Mouse (Mus musculus): ENCODE data around the gene Nr1h2.

The Nr1h2 gene

DNA sequence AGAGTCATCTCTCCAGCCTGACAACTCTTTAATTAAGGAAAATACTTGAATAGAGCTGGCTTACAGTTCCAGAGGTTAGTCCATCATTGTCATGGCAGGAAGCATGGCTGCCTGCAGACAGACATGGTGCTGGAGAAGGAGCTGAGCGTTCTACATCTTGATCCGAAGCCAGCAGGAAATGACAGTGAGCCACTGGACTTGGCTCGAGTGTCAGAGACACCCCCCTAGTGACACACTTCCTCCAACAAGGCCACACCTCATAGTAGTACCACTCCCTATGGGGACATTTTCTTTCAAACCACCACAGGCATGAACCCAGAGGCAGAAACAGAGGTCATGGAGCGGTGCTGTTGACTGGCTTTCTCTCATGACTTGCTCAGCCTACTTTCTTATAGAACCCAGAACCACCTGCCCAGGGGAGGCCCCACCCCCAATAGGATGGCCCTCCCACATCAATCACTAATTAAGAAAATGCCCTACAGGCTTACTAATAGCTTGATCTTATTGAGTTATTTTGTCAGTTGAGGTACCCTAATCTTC is 30.6 kb upstream of the Nr1h2 start:
- no peak for DNase-seq

DNA sequence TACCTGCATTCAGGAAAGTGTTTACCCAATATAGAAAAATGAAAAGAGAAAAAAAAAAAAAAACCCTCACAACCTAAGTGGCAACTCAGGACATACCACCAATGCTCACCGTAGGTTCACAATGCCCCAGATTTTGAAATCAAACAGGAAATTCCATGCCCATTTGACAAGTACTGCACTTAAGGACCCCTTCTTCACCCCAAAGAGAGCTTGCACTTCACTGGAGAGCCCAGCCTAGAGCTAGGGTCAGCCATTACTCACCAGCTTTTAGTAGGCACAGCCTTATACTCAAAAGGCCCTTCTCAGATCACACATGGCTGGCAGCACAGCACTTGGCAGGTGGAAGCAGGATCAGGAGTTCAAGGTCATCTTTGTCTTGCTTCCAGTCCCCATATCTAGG is 29.4 kb upstream of the Nr1h2 start:
- no peak for DNase-seq

DNA sequence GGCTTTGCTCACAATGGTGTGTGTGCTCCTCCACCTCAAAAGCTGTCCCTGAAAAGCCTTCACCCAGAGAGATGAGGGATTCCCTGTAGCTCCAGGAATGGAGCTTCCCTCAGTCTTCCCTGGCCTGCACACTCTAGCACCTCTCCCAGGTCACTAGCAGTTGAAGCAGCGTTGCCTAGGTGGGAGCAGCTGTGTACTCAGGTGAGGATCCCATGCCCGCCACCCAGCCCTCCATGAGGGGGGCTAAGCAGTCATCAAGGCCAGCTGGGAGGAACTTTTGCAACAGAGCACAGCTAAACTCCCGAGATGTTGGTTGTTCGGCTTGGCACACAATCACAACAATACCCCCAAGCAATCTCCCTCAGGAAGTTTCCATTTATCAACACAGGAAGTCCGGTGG is 29.0 kb upstream of the Nr1h2 start:
- no peak for DNase-seq

GRCm38 (mm10) chr7:44581637-44582036 is 27.9 kb upstream of the Nr1h2 start:
- no peak for DNase-seq

DNA sequence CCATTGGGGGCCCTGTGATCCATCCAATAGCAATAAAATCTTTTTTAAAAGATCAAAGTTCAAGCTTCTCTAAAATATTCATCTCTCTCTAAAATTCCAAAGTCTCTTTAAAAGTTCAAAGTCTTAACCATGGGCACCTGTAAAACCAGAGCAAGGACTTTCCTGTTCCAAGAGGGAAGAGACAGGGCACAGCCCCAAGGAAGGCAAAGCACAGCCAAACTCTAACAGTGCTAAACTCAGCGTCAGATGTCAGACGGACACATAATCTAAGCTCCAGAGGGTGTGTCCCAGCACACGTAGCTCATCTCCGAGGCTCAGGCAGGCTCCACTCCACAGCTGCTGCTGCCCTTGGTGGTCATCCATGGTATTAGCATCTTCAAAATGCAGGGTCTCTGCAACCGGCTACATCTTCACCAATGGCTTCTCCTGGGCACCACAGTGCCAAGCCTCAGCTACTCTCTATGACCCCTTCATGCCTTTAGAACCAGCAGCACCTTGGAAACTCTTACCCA is 22.6 kb upstream of the Nr1h2 start:
- DNase-seq = no peak

DNA sequence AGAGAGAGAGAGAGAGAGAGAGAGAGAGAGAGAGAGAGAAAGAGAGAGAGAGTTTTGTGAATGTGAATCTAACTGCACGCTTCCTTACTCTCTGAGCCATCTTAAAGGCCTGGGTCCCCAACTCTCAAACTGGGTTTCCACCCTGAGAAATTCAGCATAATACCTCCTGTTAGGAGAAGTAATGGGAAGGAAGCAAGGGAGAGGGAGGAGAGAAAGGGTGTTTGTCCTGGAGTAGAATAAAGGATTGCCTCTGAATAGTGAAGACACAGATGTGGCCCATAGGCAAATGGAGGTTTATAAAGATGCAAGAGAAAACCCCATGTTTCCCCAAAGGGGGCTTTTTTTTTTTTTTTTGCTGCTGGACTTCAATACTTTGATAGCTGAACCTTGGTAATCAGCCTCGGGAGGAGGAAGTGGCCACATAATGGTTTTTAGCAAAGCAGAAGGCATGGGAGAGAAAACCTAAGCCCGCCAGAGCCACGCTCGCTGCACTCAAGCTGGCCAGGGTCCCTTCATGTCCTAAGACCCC is 19.3 kb upstream of the Nr1h2 start:
- DNase-seq = no peak

DNA sequence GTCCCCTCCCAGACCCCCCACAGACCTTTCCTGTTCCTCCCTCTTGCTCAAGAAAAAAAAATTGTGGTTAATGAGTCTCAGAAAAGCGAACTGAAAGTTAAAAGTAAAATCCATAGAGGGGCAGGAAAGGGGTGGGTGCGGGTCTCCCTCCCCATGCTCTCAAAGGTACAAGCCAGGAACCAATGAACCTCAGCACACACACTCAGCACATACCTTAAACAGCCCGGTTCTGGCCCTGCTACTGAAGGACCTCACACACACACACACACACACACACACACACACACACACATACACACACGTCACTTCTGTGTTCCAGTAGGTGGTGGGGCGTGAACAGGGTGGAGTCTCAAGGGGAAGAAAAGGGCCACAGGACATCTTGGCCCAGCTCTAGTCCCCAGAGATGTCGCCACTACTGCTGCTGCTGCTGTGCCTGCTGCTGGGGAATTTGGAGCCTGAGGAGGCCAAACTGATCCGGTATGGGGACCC is 18.5 kb upstream of the Nr1h2 start, which contains the start of gene Napsa:
Gene Napsa (plus strand): TSS at position 168 of the 489 bp plus-strand sequence.
- DNase-seq = peak; percentile 72

- peak; percentile 77 for DNase-seq
These were observed 18.1 kb upstream of the Nr1h2 start for GRCm38 (mm10) chr7:44571811-44572210.

- DNase-seq = no peak
These were observed 17.2 kb upstream of the Nr1h2 start for GRCm38 (mm10) chr7:44570989-44571388.

- no peak for DNase-seq
These were observed 15.1 kb upstream of the Nr1h2 start for GRCm38 (mm10) chr7:44568803-44569202.

GRCm38 (mm10) chr7:44565414-44565813 is 11.7 kb upstream of the Nr1h2 start:
- no peak for DNase-seq

GRCm38 (mm10) chr7:44564486-44564885 is 10.7 kb upstream of the Nr1h2 start:
- DNase-seq = peak; percentile 68

GRCm38 (mm10) chr7:44563284-44563683 is 9.5 kb upstream of the Nr1h2 start:
- no peak for DNase-seq

DNA sequence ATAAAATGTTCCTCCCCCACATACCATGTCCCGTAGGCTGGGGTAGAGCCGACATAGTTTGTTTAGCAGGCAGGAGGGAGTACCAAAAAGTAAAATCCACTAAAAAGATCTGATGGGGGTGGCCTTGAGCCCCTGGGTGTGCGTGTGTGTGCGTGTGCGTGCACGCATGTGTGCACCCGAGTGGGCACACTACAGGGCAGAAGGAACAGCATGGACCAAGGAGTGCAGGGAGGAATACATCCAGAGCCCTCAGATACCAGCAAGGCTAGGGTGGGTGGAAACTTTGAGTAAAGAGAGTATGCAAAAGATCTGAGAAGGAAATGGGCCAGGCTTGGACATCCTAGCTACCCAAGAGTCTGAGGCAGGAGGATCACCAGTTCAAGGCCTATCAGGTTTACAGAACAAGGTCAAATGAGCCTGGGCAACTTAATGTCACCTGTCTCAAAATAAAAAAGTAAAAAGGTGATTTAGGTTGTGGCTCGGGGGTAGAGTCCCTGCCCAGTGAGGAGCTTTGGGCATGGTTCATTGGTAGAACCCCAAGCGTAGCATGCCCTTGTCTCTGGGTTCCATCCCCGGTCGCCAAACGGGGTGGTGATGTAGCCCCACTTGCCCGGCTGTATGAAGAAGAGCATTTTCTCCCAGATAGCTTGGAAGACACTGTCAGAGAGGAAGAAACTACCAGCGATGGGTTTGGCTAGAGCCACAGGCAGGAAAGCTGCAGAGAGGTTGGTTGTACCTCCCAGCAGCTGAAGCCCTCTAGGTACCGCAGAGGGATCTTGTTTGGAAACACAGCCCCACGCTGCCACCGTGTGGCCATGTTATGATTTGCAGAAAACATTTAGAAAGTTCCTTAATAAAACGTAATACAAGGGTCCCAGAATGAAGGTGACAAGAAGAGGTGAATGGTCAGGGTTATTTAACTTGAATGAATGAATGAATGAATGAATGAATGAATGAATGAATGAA is 7.0 kb upstream of the Nr1h2 start:
- DNase-seq = peak; percentile 58

DNA sequence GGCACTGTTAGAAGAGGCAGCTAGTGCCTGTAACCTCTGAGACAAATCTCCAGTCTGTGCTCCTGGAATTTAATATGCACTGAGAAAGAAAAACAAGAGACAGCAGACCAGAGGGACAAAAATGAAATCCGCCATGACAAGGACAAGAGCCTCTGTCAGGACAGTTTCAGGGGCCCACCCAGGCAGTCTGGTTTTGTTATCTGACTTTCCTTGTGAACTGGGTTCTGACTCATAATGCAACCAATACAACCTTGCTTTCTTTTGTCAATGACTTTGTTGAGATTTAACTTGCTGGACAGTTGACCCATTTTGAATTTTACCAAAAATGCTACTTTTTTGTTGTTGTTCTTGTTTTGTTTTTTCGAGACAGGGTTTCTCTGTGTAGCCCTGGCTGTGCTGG is 3.9 kb upstream of the Nr1h2 start:
- no peak for DNase-seq

- DNase-seq = peak; percentile 55
These were observed 471 bp downstream of the Nr1h2 start for GRCm38 (mm10) chr7:44553196-44553764.

DNA sequence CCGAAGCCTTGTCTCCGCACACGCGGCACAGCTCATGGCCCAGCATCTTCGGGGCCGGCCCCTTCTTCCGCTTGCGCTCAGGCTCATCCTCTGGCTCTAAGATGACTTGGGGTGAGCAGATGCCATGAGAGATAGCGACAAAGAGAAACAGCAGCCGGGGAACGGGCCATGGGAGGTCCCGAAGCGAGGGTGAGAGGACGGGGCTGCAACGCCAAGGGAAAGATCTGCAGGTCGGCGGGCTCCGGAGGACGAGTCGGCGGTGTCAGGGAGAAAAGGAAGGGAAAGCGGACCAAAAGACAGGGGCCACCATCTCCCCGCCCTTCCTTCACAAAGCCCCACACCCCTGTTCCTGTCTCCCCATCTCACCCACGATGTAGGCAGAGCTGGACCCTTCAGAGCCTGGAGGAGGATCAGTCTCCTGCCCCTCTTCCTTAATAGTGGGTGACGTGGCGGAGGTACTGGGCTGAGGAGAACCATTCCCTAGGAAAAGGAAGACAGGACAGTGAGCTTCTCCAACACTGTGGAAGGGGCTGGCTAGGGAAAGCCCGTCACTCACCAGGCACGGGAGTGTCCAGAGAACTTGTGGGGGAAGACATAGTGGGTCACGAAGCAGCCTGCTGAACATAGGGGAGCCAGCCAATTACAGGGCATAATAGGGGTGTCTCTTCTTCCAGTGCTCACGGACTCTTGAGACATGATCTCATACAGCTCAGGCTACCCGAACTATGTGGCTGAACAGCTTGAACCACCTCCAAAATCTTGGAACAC is 1.4 kb downstream of the Nr1h2 start:
- no peak for DNase-seq

GRCm38 (mm10) chr7:44551731-44552130 is 2.0 kb downstream of the Nr1h2 start:
- no peak for DNase-seq

GRCm38 (mm10) chr7:44551301-44551700 is 2.5 kb downstream of the Nr1h2 start:
- no peak for DNase-seq

- no peak for DNase-seq
These were observed 3.4 kb downstream of the Nr1h2 start for GRCm38 (mm10) chr7:44550409-44550678.

- no peak for DNase-seq
These were observed 3.9 kb downstream of the Nr1h2 start for GRCm38 (mm10) chr7:44549621-44550408.
